Mouse (Mus musculus): ENCODE results near the gene March5. TPM values are rescaled to one million over a fixed set of nuclear protein-coding genes. Genes with fewer than 3 reads are reported as not detected.
A peak's percentile ranks its signal among the peaks of the same experiment; 100 is the strongest.

March5 gene
- polyA plus RNA-seq, 1 experiment from 2014 or later, result 159 TPM

DNA sequence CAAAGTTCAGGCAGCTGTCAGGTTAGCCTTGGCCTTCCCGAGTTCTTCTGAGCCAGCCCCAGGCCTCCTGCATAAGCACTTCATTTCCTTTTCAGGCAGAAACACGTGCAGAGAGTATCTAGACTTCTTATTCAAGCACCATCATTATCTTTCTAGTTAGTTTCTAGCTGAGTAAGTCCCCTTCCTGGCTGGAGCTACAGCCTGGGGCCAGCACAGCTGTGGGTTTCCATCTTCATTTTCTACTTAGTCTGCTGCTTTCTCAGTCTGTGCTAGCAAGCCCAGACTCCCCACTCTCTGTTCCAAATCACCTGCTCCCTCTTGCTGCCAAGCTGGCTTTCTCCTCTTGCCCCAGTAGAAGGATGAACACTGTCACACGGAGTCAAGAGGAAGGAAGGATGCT lies 39.5 kb downstream of the March5 start:
- no peaks in the 10 kb centered on the region for H3K4me1 ChIP-seq
- H3K4me2 ChIP-seq, result no peak overlapping the region
- 55% methylated on average over 3 of the region's 3 CpGs for WGBS
- no peak overlapping the region for H3K27ac ChIP-seq
- no peak for ATAC-seq (ENCODE audit: low FRiP score)
- H3K9ac ChIP-seq, result no peak overlapping the region
- H3K27me3 ChIP-seq, result no peaks in the 10 kb centered on the region
- H3K36me3 ChIP-seq (replicated peaks), result no peaks in the 10 kb centered on the region
- H3K4me3 ChIP-seq (replicated peaks), result no peak overlapping the region
- H3K9me3 ChIP-seq, result no peaks in the 10 kb centered on the region; the same call in 1 of the 2 replicates

DNA sequence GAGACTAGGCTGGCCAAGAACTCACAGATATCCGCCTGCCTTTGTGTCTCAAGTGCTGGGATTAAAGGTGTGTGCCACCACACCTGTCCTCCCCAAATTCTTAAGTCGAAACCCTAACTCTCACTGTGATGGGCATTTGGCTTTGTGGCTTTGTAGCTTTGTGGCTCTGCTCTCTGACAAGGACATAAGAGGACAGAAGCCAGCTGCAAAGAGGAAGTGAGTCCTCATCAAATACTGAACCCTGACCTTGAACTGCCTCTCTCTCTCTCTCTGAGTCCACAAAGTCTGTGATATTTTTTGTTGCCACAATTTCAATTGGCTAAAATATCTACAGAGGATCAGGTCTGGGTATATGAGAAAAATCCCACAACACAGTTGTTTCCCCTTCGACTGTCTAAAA lies 40.9 kb downstream of the March5 start:
- no peaks in the 10 kb centered on the region; the same call in 1 of the 2 replicates for H3K9me3 ChIP-seq
- no peak overlapping the region for H3K4me3 ChIP-seq (replicated peaks)
- H3K36me3 ChIP-seq (replicated peaks), result no peaks in the 10 kb centered on the region
- H3K27ac ChIP-seq, result no peak overlapping the region
- ATAC-seq (ENCODE audit: low FRiP score), result no peak
- no peaks in the 10 kb centered on the region for H3K27me3 ChIP-seq
- H3K4me1 ChIP-seq, result no peaks in the 10 kb centered on the region
- no peak overlapping the region for H3K9ac ChIP-seq
- WGBS, result 84% methylated on average over 3 of the region's 3 CpGs
- no peak overlapping the region for H3K4me2 ChIP-seq

DNA sequence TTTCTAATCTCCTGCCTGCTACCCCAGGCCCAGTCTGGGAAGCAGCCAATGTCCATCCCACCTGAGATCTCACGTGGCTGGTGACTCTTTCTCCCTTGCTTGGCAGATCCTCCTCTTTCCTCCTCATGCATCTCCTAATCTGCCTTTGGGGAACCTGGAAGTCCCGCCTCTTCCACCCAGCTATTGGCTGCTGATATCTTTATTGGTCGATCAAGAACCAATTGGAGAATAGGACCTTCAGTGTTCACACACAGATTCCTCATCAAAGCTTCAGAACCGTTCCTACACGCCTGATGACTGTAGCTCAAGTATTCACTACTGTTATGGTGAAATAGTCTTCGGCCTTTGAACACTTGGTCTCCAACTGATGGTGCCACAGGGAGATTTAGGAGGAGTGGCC lies 44.8 kb downstream of the March5 start:
- no peak for ATAC-seq (ENCODE audit: low FRiP score)
- Histone ChIP-seq H3K36me3 (replicated peaks) (no peaks in the 10 kb centered on the region), H3K27ac (no peak overlapping the region), H3K4me1 (no peaks in the 10 kb centered on the region), H3K4me3 (replicated peaks) (no peak overlapping the region), H3K4me2 (no peak overlapping the region), H3K9ac (no peak overlapping the region), H3K9me3 (no peaks in the 10 kb centered on the region), H3K27me3 (no peaks in the 10 kb centered on the region)
- 77% methylated on average over 6 of the region's 6 CpGs for WGBS

DNA sequence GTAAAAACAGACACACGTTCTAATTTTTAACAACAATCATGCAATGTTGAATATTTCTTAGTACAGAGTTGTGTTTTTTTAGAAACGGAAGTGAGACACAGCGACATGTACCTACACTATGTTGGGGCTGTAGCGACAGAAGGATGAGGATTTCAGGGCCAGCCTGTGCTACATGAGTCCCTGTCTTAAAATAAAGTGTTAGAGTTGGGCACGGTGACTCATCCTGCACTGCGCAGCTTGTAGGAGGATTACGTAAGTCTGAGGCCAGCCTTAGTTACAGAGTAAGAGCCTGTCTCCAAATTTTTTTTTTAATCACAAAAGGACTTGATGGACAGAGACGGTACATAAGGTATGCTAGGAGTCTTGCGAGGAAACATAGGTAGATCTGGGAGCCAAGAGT lies 48.0 kb downstream of the March5 start:
- Histone ChIP-seq H3K4me3 (replicated peaks) (no peak overlapping the region), H3K27ac (no peak overlapping the region), H3K4me2 (no peak overlapping the region), H3K9me3 (no peaks in the 10 kb centered on the region), H3K4me1 (no peaks in the 10 kb centered on the region), H3K9ac (no peak overlapping the region), H3K27me3 (no peaks in the 10 kb centered on the region), H3K36me3 (replicated peaks) (no peaks in the 10 kb centered on the region)
- no peak for ATAC-seq (ENCODE audit: low FRiP score)
- WGBS, result 87% methylated on average over 9 of the region's 9 CpGs

DNA sequence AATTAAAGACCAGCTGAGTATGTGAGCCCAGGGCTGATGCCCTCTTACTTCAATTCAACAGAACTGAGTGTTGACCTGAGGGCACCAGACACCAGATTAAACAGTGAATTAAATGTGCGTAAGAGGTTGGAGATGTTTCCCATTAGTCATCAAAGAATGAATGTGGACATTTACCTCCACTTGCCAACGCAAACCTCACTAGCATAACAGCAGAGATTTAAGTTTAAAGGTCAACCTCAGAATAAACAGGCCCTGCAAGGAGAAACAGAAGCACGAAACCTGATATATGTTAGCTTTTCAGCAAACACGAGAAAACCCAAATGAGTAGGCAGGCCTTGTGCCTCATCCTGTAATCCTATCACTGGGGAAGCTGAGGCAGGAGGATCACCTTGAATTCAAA lies 55.0 kb downstream of the March5 start:
- H3K4me3 ChIP-seq (replicated peaks), result no peak overlapping the region
- H3K9me3 ChIP-seq, result no peaks in the 10 kb centered on the region
- no peak for ATAC-seq (ENCODE audit: low FRiP score)
- no peaks in the 10 kb centered on the region for H3K27me3 ChIP-seq
- H3K9ac ChIP-seq, result no peak overlapping the region
- no peak overlapping the region for H3K27ac ChIP-seq
- WGBS, result 72% methylated on average over 4 of the region's 4 CpGs
- peaks cover 12% of the 10 kb centered on the region for H3K4me1 ChIP-seq
- no peak overlapping the region for H3K4me2 ChIP-seq
- H3K36me3 ChIP-seq (replicated peaks), result no peaks in the 10 kb centered on the region

DNA sequence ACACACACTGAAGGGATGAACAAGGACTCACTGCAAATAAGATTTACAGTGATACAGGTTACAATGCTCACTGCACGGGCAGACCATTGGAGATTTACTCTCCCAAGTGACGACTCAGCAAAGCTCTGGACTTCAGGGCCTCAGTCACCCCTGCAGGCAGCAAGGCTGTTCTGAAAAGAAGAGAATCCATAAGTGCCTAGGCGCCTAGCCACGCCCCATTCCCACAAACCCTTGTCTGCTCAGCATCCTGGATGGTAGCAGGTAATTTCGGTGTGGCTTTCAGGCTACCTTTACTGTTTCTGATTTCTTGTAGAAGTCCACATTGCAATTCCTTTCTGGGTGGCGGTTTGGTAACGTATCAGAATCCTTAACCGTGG lies 56.2 kb downstream of the March5 start:
- Histone ChIP-seq H3K4me3 (replicated peaks) (no peak overlapping the region), H3K36me3 (replicated peaks) (peaks cover 4% of the 10 kb centered on the region), H3K4me1 (peaks cover 12% of the 10 kb centered on the region), H3K9ac (no peak overlapping the region), H3K27me3 (no peaks in the 10 kb centered on the region), H3K4me2 (no peak overlapping the region), H3K27ac (no peak overlapping the region), H3K9me3 (no peaks in the 10 kb centered on the region)
- no peak for ATAC-seq (ENCODE audit: low FRiP score)
- 69% methylated on average over 8 of the region's 8 CpGs for WGBS

DNA sequence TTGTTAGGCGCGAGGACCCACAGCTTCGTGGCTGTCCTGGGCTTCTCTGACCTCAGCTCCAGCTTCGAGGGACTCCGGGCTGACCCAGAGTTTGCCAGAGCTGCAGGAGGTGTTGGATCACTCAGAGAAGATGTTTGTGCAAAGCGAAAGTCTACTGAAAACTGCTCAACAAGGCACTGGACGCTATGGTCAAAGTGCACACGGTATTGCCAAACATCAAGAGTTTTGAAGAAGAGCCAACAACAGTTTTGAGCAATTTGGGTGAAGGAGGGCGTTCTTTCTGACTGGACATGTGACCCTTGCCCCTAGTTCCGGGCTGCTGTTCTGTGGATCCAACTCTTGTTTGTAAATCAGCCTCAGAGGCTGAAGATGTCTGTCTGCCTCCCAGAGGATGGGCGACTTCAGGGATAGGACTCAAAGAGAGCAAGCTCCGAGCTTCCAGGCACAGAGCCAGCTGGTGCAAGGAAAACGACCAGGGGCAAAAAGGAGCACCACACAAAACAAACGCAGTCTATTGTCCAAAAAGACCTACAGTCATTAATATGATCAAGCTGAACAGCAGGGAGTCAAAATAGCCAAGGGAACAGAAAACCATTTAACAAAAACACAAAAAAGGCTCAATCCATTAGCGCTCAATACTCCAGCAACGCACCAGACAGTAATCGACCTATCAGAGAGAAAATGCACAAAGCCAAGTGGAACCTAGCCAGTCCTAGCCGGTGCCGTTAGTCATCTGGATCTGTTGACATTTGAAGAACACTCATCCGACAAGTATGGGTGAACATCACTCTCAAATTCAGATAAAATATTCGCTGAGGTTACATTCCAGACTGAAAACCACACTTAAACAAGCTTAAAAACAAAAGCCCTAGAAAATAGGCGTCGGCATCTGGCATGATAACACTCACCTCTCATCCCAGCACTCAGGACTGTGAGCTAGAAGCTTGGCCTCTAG lies 56.9 kb downstream of the March5 start:
- Histone ChIP-seq H3K9me3 (no peaks in the 10 kb centered on the region), H3K36me3 (replicated peaks) (peaks cover 11% of the 10 kb centered on the region), H3K4me1 (peaks cover 12% of the 10 kb centered on the region), H3K27ac (no peak overlapping the region), H3K4me3 (replicated peaks) (no peak overlapping the region), H3K27me3 (no peaks in the 10 kb centered on the region), H3K4me2 (no peak overlapping the region), H3K9ac (no peak overlapping the region)
- WGBS, result 55% methylated on average over 23 of the region's 23 CpGs
- peak; percentile 51; the same call in 1 of the 2 replicates for ATAC-seq (ENCODE audit: low FRiP score)

DNA sequence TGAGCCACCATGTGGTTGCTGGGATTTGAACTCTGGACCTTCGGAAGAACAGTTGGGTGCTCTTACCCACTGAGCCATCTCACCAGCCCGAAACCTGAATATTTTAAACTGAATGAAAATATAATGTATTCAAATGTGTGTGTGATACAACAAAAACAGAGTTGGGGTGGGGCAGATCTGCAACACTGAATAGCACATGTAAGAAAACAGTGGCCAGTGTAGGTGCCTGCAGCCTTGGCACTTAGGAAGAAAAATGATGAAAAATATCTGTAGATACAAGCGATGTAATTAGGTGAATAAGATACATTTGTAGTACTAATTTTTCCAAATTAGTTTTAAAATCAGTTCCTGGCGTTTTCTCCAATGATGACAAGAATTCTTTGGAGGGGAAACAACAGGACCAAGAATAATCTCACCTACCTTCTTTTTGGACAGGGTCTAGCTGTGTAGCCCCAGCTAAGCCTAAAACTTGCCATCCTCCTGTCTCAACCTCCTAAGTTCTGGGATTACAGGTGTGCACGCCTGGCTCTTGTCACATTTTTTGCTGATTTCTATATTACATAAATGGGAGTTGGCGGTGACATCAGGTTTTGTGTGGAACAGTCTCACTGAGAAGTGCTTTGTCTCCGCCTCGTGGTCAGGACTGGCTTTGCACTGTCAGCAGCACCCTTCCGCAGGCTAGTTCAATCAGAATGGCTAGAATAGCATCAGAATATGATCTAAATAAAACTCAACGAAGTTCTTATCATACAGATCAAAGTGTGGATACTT lies 58.2 kb downstream of the March5 start:
- Histone ChIP-seq H3K36me3 (replicated peaks) (peaks cover 16% of the 10 kb centered on the region), H3K9ac (no peak overlapping the region), H3K9me3 (no peaks in the 10 kb centered on the region), H3K27ac (no peak overlapping the region), H3K4me3 (replicated peaks) (no peak overlapping the region), H3K27me3 (no peaks in the 10 kb centered on the region), H3K4me2 (no peak overlapping the region), H3K4me1 (peaks cover 12% of the 10 kb centered on the region)
- 37% methylated on average over 10 of the region's 10 CpGs for WGBS
- ATAC-seq (ENCODE audit: low FRiP score), result peak; percentile 75; the same call in 1 of the 2 replicates

DNA sequence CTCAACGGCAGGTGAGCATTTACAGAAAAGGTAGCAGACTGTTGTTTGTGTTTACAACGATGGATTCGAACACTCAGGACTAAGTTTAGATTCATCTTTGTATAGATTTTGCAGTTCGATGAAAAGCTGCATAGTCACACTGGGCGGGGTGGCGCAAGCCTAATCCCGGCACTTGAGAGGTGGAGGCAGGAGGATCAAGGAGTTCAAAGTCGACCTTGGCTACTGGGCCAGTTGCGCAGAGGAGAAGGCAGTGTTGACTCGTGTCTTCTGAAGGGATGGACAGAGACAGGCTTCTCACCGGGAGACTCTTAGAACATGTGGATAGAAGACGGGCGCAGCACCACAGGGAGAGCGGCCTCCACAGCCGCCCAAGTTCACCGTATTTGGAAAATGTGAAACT lies 61.8 kb downstream of the March5 start:
- no peaks in the 10 kb centered on the region for H3K27me3 ChIP-seq
- ATAC-seq (ENCODE audit: low FRiP score), result no peak
- peaks cover 6% of the 10 kb centered on the region for H3K4me1 ChIP-seq
- WGBS, result 94% methylated on average over 16 of the region's 16 CpGs
- no peak overlapping the region for H3K27ac ChIP-seq
- no peak overlapping the region for H3K4me3 ChIP-seq (replicated peaks)
- H3K9me3 ChIP-seq, result no peaks in the 10 kb centered on the region
- no peak overlapping the region for H3K9ac ChIP-seq
- H3K4me2 ChIP-seq, result no peak overlapping the region
- H3K36me3 ChIP-seq (replicated peaks), result peaks cover 16% of the 10 kb centered on the region

Other genes with a start within 250 kb of the March5 start
- gene Cpeb3, start 1.1 kb downstream of the March5 start, polyA plus RNA-seq (2016; fragmentation: Nextera tagmentation; extraction: Ambion mirVana), result 3.7 and 6.1 TPM in 2 replicates
- gene Ide, start 130.3 kb downstream of the March5 start, polyA plus RNA-seq (2016; fragmentation: Nextera tagmentation; extraction: Ambion mirVana), result 53.1 and 56.2 TPM in 2 replicates
- 99.0 and 107 TPM in 2 replicates for gene Kif11, start 168.9 kb downstream of the March5 start, polyA plus RNA-seq (2016; fragmentation: Nextera tagmentation; extraction: Ambion mirVana)
- gene Hhex, start 227.3 kb downstream of the March5 start, polyA plus RNA-seq (2016; fragmentation: Nextera tagmentation; extraction: Ambion mirVana), result 4.8 and 5.4 TPM in 2 replicates